Mouse (Mus musculus): ENCODE results near the gene Lrrc8d.
"Not testable (repeated sequence)": the region's sequence is repeated elsewhere in the genome, so short reads cannot be mapped to it uniquely, and the experiment has no call there.

Gene Lrrc8d

GRCm38 (mm10) chr5:105865110-105865628 lies 165.4 kb downstream of the Lrrc8d start:
- DNase-seq, result not testable (repeated sequence)

GRCm38 (mm10) chr5:105867427-105867826 lies 167.7 kb downstream of the Lrrc8d start:
- DNase-seq, result no peak

- no peak for DNase-seq
Observed at GRCm38 (mm10) chr5:105867841-105868447, 168.2 kb downstream of the Lrrc8d start.

- DNase-seq, result peak; percentile 71
Observed at GRCm38 (mm10) chr5:105868593-105868992, 168.8 kb downstream of the Lrrc8d start.

- DNase-seq, result no peak
Observed at GRCm38 (mm10) chr5:105869739-105870138, 170.0 kb downstream of the Lrrc8d start.

- DNase-seq, result no peak
Observed at GRCm38 (mm10) chr5:105871140-105871539, 171.4 kb downstream of the Lrrc8d start.

- DNase-seq, result no peak
Observed at GRCm38 (mm10) chr5:105872176-105872575, 172.4 kb downstream of the Lrrc8d start.

GRCm38 (mm10) chr5:105872916-105873315 lies 173.1 kb downstream of the Lrrc8d start:
- DNase-seq, result no peak

GRCm38 (mm10) chr5:105873774-105874173 lies 174.0 kb downstream of the Lrrc8d start:
- DNase-seq, result no peak

- no peak for DNase-seq
Observed at GRCm38 (mm10) chr5:105874476-105874875, 174.7 kb downstream of the Lrrc8d start.

- DNase-seq, result peak; percentile 84
Observed at GRCm38 (mm10) chr5:105876068-105876924, 176.5 kb downstream of the Lrrc8d start, which contains the start of gene Zfp326. Gene Zfp326, plus strand, starts transcription at chr5:105876565.

GRCm38 (mm10) chr5:105876925-105877774 lies 177.4 kb downstream of the Lrrc8d start:
- no peak for DNase-seq

All from cerebellum, adult 11 months (tissue).